Mouse (Mus musculus) liver, adult 2 months (tissue): ENCODE measurements at regions not wholly inside any gene's neighbourhood (a gene's known extent, or its start where the extent isn't known, plus 50 kb on each side); places are given as distances from the start of the nearest gene placed in this dataset.

Experiments
- DNase-seq: peaks from one replicate; pipeline ENCODE4 v3.0.0-alpha.2; 2011; ENCODE audit warnings: low read depth, low spot score; ENCODE audit errors: extremely low read depth
- H3K27ac ChIP-seq: fragments of 200-500 bp; replicated peaks from 2 replicates; pipeline ENCODE4 v1.5.1; 2012; ENCODE audit warnings: low read depth, mild to moderate bottlenecking, control low read depth, inconsistent platforms, low read length; ENCODE audit not compliant: insufficient read depth
- H3K27me3 ChIP-seq: fragments of 200-500 bp; 2 replicates; pipeline ENCODE4 v1.6.1; 2012; ENCODE audit warnings: mild to moderate bottlenecking, moderate library complexity, low read length, inconsistent platforms; ENCODE audit not compliant: control insufficient read depth, insufficient read depth
- H3K36me3 ChIP-seq: fragments of 200-500 bp; 2 replicates; pipeline ENCODE4 v1.6.1; 2012; ENCODE audit warnings: low read length, inconsistent platforms; ENCODE audit not compliant: control insufficient read depth, insufficient read depth
- H3K4me1 ChIP-seq: fragments of 200-500 bp; 2 replicates; pipeline ENCODE4 v1.6.1; 2011; ENCODE audit warnings: low read length; ENCODE audit not compliant: control insufficient read depth, insufficient read depth
- H3K4me3 ChIP-seq: fragments of 200-500 bp; 2 replicates; pipeline ENCODE4 v1.5.1; 2011; ENCODE audit warnings: low read depth, mild to moderate bottlenecking, control low read depth, low read length, moderate library complexity; ENCODE audit not compliant: insufficient read depth
- H3K79me2 ChIP-seq: fragments of 200-500 bp; 2 replicates; pipeline ENCODE4 v1.6.1; 2012; ENCODE audit warnings: inconsistent platforms, mild to moderate bottlenecking, low read length, moderate library complexity; ENCODE audit not compliant: control insufficient read depth, insufficient read depth
- H3K9ac ChIP-seq: fragments of 200-500 bp; 2 replicates; pipeline ENCODE4 v1.6.1; 2012; ENCODE audit warnings: low read depth, mild to moderate bottlenecking, control low read depth, inconsistent platforms, low read length
- CTCF ChIP-seq: fragments of 200-500 bp; IDR thresholded peaks from 2 replicates; pipeline ENCODE4 v1.5.1; 2011; ENCODE audit warnings: low read depth, low read length, control low read depth
- POLR2A ChIP-seq: fragments of 200-500 bp; IDR thresholded peaks from 2 replicates; pipeline ENCODE4 v1.6.1; 2011; ENCODE audit warnings: low read length, control low read depth; ENCODE audit not compliant: insufficient read depth; ENCODE audit errors: extremely low read depth
- WGBS: fragments of 180-500 bp; shearing (Covaris S2); methylation state at CpG from one replicate; pipeline ENCODE4 v1.1.7; 2018; 5-methylcytosine and 5-hydroxymethylcytosine counted together

DNA sequence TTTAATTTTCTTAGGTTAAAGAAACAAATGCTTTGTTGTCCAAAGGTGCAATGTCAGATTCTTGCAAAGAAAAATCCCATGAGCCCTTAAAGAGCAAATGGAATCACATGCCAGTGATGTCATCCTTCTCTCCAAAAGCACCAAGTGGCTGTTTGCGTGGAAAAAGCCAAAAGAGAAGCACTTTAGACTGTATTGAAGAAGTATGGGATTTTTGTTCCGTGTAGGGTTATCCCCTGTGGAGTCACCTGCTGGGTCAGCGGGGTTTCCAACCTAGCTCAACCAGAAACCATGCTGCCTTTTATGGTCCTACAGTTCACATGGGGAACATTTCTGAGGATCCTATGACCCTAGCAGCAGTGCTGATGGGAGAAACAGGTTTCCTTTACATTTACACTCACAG lies 1213.5 kb upstream of the Lrrc6 start:
- WGBS = 67% methylated on average over 3 of the region's 3 CpGs

DNA sequence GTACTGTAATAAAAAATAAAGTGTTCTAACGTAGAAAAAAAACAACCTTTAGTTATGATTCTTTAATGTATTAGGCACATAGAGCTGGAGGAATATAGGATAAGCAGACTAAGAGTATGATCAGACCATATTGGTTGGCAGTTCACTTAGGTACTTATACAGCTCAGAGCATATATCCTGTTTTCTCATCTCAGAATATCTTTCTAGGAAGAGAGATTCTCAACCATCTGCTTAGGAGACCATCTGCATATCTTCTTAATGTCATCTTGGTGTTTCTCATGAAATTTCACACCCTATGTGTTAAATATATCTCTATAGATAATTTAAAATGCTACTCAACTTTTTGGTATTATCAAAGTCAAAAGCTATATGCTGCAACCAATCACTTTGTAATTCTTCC lies 1185.4 kb upstream of the Lrrc6 start:
- H3K79me2 ChIP-seq = no peaks in the 10 kb centered on the region
- no peaks in the 10 kb centered on the region for H3K27me3 ChIP-seq
- H3K4me3 ChIP-seq = no peak overlapping the region
- H3K4me1 ChIP-seq = no peaks in the 10 kb centered on the region
- H3K9ac ChIP-seq = no peak overlapping the region
- no peak overlapping the region for H3K27ac ChIP-seq
- TF ChIP-seq CTCF (no peak), POLR2A (no peak)
- no peaks in the 10 kb centered on the region for H3K36me3 ChIP-seq
- 39% methylated on average over 1 of the region's 1 CpGs for WGBS
- no peak for DNase-seq

More for the DNA sequence above, 1213.5 kb upstream of the Lrrc6 start:
- no peaks in the 10 kb centered on the region for H3K27me3 ChIP-seq
- H3K9ac ChIP-seq = no peak overlapping the region
- TF ChIP-seq POLR2A (no peak), CTCF (no peak)
- H3K36me3 ChIP-seq = no peaks in the 10 kb centered on the region
- no peaks in the 10 kb centered on the region for H3K79me2 ChIP-seq
- no peak overlapping the region for H3K4me3 ChIP-seq
- no peaks in the 10 kb centered on the region for H3K4me1 ChIP-seq
- DNase-seq = no peak
- no peak overlapping the region for H3K27ac ChIP-seq

DNA sequence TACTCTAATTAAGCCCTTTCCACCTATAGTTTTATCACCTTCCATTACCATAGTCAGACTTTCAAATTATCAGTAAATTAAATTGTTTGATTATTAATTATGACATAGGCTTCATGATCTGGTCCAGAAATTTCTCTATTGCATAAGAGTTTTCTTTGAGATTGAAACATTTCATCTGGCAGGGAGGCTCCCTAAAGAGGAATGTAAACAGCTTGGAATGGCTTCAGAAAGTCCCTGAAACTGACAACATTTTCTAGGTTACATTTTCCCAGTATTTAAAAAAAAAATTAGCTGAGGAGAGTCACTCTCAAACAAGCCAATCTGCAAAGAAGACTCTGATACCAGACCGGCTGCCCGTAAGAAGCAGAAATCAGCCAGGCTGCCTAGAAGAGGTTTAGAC lies 1172.6 kb upstream of the Lrrc6 start:
- TF ChIP-seq CTCF (no peak), POLR2A (no peak)
- 95% methylated on average over 2 of the region's 2 CpGs for WGBS

DNA sequence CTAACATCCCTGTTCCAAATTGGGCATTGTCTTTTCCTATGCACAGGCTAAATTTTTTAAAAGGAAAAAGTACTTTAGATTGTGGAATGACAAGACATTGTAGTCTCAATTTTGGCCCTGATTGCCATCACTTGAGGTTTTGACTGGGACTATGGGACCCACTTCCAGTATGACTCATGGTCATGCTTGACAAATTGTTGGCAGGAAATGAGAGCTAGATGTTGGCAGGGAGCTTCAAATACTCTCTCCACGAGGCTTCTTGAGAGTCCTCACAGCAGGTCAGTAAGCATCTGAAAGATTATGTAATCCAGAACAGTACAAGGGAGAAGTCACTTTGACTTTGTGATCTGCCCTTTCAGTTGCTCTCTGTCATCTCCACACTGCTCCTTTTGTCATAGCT lies 1135.4 kb upstream of the Lrrc6 start:
- Histone ChIP-seq H3K79me2 (no peaks in the 10 kb centered on the region), H3K4me3 (no peak overlapping the region), H3K4me1 (no peaks in the 10 kb centered on the region), H3K27me3 (no peaks in the 10 kb centered on the region), H3K9ac (no peak overlapping the region), H3K27ac (no peak overlapping the region), H3K36me3 (no peaks in the 10 kb centered on the region)
- no peak for DNase-seq
- TF ChIP-seq POLR2A (no peak), CTCF (no peak)
- 36% methylated on average over 1 of the region's 1 CpGs for WGBS

More for the DNA sequence above, 1172.6 kb upstream of the Lrrc6 start:
- Histone ChIP-seq H3K4me1 (no peaks in the 10 kb centered on the region), H3K27ac (no peak overlapping the region), H3K9ac (no peak overlapping the region), H3K4me3 (no peak overlapping the region), H3K36me3 (no peaks in the 10 kb centered on the region), H3K79me2 (no peaks in the 10 kb centered on the region), H3K27me3 (no peaks in the 10 kb centered on the region)
- no peak for DNase-seq

DNA sequence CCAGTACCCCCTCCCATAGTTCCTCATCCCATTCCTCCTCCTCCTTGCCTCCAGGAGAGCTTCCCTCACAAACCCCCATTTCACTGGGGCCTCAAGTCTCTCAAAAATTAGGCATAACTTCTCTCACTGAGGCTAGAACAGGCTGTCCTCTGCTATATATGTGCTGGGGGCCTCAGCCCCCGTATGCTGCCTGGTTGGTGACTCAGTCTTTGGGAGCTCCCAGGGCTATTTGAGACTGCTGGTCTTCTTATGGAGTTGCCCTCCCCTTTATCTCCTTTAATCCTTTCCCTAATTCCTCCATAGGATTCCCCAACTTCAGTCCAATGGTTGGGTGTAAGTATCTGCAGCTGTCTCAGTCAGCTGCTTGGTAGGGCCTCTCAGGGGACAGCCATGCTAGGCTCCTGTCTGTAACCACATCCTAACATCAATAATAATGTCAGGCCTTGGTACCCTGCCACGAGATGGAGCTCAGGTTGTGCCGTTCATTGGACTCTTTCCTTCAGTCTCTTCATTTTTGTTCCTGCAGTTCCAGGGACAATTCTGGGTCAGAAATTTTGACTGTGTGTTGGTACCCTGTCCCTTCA lies 1126.1 kb upstream of the Lrrc6 start:
- DNase-seq = no peak
- no peaks in the 10 kb centered on the region for H3K79me2 ChIP-seq
- H3K4me3 ChIP-seq = no peak overlapping the region
- H3K4me1 ChIP-seq = no peaks in the 10 kb centered on the region
- no peak overlapping the region for H3K9ac ChIP-seq
- WGBS = 77% methylated on average over 3 of the region's 3 CpGs
- TF ChIP-seq CTCF = no peak
- TF ChIP-seq POLR2A = no peak
- H3K36me3 ChIP-seq = no peaks in the 10 kb centered on the region
- no peak overlapping the region for H3K27ac ChIP-seq
- H3K27me3 ChIP-seq = no peaks in the 10 kb centered on the region

DNA sequence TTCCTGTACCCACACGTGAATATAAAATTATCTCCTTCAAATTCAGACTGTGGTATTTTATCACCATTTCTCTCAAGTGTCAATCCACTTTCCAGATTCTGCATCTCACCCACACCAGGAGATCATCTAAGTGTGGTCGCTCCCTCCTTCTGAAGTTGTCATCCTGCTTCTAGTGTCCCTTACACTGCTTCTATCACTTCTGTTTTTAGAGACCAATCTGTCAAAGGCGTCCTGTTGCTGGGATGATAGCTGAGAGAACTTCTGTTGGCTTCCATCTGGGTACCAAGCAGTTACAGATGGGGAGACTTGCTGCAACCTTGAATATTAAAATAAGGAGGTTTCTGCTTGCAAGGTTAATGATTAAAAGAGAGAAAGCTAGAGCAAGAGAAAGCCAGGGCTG lies 1111.2 kb upstream of the Lrrc6 start:
- no peak overlapping the region for H3K4me3 ChIP-seq
- no peaks in the 10 kb centered on the region for H3K27me3 ChIP-seq
- no peak overlapping the region for H3K9ac ChIP-seq
- H3K4me1 ChIP-seq = no peaks in the 10 kb centered on the region
- DNase-seq = no peak
- 55% methylated on average over 3 of the region's 3 CpGs for WGBS
- TF ChIP-seq POLR2A (no peak), CTCF (no peak)
- H3K79me2 ChIP-seq = no peaks in the 10 kb centered on the region
- no peaks in the 10 kb centered on the region for H3K36me3 ChIP-seq
- H3K27ac ChIP-seq = no peak overlapping the region
